Mouse (Mus musculus): ENCODE data around the gene Gata5. TPM values are rescaled to one million over a fixed set of nuclear protein-coding genes. Genes with fewer than 3 reads are reported as not detected.

Gene Gata5
- total RNA-seq, 2 experiments from 2014 or later = not detected

DNA sequence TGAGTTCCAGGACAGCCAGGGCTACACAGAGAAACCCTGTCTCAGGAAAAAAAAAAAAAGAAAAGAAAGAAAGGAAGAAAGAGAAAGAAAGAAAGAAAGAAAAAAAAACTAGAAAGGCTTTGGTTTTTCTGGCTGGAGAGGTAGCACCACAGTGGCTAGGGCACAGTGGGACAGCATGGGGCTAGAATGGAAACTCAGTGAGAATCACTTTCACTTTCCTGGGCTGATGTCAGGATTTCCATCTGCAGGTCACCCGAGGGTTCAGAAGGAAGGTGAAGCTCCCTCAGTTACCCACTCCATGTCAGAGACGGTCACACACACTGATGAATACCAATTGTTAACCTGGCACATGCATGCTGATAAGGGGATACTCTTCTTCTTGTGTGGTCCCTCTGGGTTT lies 26.8 kb downstream of the Gata5 start:
- DNase-seq = no peak

DNA sequence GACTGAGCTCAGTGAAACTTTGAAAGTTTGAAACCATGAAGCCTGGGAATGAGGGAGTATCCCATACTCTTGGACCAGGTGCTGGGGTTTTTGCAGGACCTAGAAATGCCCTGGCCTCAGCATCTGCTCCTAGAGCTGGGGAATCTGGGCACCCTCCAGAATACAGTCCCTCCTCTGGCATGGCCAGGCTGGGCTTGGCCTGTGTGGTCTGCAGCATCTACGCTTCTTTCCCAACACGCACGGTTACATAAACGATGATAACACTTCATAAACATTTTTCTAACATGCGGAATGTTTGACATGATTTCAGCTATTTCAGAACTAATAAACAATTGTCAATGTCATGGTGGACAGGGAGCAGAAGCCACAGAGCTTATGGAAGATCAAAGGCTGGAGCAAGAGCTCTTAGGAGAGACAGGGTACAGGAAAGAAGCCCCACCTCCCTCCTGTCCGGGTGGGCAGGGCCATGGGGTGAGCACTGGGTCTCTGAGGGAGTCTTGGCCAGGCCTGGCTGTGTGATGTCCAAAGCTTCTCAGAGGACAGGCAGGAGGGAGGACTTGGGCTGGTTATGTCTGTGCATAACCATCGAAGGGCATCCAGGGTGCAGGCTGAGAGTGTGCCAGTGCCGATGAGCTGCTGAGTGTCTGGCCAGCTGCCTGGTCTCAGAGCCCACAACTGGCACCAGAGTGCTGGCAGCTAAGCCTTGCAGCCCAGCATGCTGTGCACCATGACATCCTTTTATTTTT lies 27.9 kb downstream of the Gata5 start:
- DNase-seq = peak; percentile 82

DNA sequence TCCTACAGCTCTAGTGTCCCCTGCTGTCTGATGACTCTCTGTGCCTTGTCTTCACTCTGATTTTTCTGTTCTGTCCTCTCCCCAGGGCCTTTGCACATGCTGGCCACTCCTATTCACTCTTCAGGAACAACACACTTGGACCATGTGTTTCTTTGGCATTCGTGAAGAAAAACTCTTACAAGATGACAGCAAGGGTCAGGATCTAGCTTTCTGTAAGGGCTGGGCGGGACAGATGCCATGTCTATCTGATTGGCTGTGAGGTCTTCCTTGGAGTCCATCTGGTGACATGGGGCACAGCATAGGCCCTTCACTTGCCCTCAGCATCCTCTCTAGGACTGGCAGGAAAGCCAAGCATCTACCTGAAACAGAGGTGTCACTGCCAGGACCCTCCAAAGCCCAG lies 28.5 kb downstream of the Gata5 start:
- no peak for DNase-seq

GRCm38 (mm10) chr2:180305490-180305889 lies 29.0 kb downstream of the Gata5 start:
- no peak for DNase-seq

DNA sequence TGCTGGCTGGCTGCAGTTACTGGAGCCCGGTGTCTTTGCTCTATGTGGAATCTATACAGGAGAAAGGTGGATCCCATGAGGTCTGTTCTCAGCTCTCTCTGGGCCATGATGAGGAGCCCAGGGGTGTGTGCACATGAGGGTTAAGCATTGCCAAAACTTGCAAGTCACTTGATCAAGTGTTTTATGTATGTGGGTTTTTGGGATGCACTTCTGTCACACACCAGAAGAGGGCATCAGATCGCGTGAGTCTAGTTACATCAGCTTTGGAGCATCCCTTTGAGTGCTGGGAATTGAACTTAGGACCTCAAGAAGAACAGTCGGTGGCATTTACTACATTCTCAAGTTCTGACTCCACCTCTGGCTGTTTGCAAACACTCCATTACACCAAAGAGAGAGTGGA lies 29.9 kb downstream of the Gata5 start:
- DNase-seq = no peak

DNA sequence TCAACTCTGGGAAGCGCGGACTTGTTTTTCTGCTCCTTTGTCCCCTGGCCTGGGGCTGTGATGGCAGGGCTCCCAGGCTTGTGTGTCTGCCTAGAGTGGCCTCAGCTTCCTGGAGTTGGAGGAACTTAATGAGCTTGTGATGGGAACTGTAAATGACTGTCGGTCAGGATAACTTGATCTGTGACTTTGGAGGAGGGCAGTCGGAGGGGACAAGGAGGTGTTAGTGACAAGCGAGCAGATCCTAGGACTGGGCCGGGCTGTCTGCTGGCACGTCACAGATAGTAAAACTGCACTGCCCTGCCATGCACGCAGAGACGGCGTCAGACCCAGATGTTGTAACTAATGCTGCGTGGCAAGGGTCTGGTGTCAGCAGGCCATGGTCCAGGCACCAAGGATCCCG lies 31.0 kb downstream of the Gata5 start:
- DNase-seq = no peak

DNA sequence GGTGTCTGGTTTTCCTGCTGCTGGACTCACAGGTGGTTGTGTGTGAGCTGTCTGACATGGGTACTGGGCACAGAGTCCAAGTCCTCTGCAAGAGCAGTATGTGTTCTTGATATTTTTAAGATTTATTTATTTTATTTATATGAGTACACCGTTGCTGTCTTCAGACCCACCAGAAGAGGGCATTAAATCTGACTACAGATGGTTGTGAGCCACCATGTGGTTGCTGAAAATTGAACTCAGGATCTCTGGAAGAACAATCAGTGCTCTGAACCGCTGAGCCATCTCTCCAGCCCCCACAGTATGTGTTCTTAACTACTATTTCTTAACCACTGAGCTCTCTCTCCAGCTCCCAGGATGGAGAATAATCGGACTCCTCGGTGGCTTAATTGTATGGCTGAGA lies 32.3 kb downstream of the Gata5 start:
- no peak for DNase-seq

DNA sequence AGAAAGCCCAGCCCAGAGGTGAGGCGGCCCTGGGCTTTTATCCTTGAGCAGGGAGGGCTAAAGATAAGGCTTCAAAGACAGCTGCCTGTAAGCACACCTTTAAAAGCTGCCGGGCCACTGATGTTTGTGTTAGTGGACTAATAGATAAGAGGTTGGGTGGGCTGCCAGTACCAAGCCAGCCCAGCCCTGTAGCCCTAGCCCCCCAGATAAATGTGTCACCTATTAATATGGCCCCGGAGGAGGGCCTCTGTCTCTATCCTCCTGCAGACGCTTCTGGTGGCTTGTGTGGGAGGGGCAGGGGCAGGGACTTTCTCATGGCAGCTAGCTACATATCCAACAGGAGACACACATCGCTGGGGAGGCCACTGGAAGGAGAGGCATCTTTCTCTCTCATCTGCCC lies 33.7 kb downstream of the Gata5 start:
- no peak for DNase-seq

DNA sequence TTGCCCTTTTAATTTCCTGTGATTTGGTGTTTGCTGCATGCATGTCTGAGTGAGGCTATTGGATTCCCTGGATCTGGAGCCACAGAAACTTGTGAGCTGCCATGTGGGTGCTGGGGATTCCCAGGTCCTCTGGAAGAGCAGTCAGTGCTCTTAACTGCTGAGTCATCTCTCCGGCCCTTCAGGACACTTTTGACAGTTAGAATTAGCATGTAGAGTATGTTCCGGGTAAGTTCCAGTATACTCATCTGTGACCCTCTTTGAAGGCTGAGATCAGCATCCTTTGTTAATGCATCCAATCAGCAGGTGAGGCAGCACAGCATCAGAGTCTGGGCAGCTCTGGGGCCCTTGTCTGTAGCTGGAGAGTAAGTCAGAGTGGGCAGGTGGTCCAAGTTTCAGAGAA lies 34.2 kb downstream of the Gata5 start:
- DNase-seq = no peak

DNA sequence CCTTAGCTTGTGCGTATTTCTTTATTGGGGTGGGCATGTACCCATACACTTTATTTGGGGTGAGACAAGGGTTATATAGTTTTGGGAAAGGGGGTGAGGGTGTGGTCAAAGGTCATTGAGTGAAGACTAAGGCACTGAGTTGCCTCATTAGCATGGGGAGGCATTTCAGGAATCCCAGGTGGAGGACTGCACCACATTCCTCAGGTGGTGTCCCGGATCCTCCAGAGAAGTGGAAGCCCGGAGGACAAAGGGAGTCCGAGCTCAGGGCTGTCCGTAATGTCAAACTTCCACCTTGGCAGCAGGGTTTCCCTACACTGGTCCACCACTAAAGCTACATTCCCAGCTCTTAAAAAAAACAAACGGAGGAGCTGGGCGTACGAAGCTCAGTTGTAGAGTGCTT lies 41.6 kb downstream of the Gata5 start:
- DNase-seq = no peak

DNA sequence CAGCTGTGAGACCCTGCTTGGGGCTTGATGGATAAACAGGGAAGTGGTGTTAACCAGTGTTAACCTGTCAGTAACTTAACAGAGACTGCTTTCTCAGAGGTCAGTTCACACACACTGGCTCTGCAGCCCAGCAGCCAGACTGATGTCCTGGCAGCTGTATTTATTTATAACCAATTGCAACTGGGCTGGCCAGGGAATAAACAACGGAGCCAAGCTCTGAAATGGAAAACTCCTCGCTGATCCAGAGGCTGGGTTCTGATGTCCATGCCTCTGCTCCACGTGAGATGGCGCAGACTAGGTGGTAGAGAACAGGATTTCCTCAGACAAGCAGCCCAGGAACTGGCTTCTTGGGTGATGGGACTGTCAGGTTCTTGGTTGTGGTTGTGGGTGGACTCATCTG lies 42.5 kb downstream of the Gata5 start:
- DNase-seq = peak; percentile 60

DNA sequence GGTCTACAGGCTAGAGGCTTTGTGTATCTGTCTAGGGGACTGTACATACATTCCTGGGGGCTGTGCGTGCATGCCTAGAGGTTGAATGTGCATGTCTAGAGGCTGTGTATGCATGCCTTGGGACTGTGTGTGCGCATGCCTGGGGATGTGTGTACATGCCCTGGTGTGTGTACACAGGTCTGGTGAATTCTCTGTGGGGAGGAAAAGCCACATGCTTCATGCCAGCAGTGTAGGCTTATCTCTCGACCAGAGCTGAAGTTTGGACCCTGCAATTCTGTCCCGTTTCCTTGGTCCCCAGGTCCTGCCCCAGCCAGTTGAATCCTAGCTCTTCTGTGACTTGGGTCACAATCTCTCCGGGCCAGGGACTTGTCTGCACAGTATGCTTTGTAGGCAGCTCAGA lies 42.9 kb downstream of the Gata5 start:
- no peak for DNase-seq

GRCm38 (mm10) chr2:180290503-180290902 lies 44.0 kb downstream of the Gata5 start:
- no peak for DNase-seq

DNA sequence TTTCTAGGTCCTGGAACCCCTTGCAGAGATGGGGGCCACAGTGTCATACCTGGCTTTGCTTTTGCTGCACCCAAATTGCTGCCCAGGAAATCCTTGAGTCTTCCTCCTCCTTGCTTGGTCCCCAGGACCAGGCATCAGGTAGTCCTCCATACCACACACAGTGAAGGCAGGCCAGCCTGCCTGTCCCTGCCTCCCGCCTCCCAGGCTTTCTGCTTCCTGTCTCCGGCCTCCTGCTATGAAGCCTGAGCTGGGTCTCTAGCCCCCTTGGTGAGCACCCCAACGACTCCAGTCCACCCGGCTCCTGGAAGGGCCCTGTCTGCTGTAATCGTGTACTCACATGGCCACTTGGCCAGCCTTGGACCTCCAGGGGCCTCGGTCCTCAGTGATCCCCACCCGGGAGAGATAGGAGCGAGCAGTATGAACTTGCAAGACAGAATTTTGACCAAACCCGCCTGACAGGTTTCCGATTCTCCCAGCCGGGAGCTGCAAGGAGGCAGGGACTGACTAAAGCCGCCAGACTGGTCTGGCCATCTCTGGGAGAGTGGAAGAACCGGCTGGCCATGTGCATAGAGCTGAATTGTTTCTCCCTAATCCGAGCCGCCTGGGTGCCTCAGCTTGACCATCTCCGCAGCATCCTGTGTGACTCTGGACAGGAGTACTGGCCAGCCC lies 44.9 kb downstream of the Gata5 start, which contains the start of gene Rbbp8nl:
Gene Rbbp8nl (minus strand): TSS at position 440 of the 669 bp plus-strand sequence.
- DNase-seq = no peak

GRCm38 (mm10) chr2:180288966-180289365 lies 45.5 kb downstream of the Gata5 start:
- DNase-seq = no peak

- DNase-seq = no peak
Measured at GRCm38 (mm10) chr2:180279321-180279720, 55.2 kb downstream of the Gata5 start.

- no peak for DNase-seq
Measured at GRCm38 (mm10) chr2:180277773-180278320, 56.7 kb downstream of the Gata5 start.

DNA sequence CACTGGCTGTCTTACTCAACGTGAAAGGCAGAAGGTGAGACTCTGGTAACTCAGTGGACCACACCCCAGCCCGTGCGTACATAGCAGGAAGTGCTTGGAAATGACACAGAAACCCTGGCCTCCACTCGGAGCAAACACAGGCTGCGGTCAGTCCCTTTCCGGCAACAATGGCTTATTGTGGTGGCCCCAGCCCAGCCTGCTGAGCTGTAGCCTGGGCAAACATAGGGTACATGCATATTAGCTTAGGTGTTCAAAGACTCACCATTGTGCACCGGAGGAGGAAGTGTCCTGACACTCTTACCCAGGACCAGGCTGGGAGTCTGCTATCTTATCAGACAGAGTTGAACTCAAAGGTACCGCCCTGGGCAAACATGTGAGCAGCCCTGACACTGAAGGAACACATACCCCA lies 57.6 kb downstream of the Gata5 start:
- no peak for DNase-seq

GRCm38 (mm10) chr2:180276385-180276784 lies 58.1 kb downstream of the Gata5 start:
- no peak for DNase-seq

DNA sequence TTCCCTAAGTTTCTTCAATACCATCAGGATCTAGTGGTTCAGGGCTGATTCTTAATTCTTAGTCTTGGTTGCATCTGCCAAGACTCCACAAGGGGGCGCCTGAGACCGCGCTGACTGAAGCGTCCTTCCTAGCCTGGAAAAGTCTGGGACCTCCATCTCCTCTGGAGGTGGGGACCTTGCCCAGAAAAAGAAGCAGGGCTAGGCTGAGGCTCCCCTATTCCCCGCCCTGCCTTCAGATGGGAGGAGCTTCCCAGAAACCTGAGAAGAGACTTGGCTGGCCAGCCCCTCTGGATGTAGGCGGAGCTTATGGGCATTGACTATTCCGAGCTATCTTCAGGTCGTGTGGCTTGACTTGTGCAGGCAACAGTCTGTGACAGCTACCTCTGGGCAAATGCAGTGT lies 58.7 kb downstream of the Gata5 start:
- DNase-seq = peak; percentile 82
